Mouse (Mus musculus) activated CD4-positive, CD25-positive, alpha-beta regulatory T cell, adult 4 months (primary cell): Measurements from ENCODE around the gene Crlf2. TPM values are rescaled to one million over a fixed set of nuclear protein-coding genes. Genes with fewer than 3 reads are reported as not detected.

Source experiments
- ATAC-seq: one replicate; pipeline ENCODE4 v1.8.0; 2017
- polyA plus RNA-seq, 2 experiments: library from polyadenylated mRNA; unstranded; fragments of 100-300 nt; shearing (Covaris generic); gene quantifications; one replicate each; pipeline ENCODE4 v1.2.1; 2017

Crlf2 gene
- polyA plus RNA-seq, 2 experiments from 2014 or later: 7.7 to 9.8 TPM

DNA sequence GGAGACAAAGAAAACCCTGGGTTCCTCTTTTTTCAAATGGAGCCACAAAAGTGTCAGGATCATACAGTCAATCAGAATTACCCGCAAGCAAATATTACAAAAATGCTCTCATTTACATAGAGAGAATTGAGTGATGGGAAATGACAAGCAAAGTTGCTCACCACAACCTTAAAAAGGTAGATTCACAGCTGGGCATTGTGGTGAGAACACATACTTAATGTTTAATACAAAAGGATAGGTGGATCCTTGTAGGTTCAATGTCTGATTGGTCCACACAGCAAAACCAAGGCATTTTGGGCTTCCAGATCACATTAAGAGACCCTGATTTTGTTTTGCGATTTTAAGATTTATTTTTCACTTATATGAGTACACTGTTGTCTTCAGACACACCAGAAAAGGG, 11.7 kb downstream of the Crlf2 start:
- ATAC-seq: no peak

DNA sequence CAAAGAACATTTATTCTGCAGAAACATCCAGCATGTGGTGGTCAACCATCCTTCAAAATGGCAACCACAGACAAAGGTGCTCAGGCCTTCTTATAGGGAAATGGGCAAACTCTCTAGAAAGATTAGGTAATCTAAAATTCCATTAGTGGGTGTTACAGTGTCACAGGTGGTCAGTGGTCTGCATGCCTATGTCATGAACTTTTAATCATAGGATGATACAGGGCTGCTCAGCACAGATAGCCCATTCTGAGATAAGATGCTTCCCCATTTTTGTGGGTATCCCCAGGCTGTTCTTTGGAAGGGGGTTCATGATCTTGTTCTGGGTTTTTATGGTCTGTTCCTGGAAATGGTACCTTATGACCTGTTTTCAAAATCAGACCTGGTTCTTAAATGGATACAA, 49.1 kb downstream of the Crlf2 start:
- ATAC-seq: no peak

DNA sequence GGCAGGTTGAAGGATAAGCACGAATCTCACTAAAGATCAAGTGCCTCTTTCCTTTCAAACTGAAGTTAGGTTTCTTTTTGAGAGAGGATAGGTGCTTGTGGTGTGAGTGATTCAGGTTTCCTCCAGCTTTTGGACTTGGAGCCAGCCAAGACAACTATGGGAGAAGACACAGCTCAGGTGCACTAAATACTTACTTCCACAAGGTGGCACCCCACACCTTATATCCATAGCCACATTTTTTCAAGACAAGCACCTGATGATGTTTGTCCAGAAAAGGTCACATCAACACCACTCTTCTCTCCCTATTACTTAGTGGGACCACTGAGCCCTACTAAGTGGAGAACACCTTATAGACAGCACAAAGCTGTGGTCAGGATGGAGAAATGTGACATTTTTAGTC, 52.1 kb downstream of the Crlf2 start:
- ATAC-seq: peak; percentile 57

Other genes with a start within 250 kb of the Crlf2 start
- not detected for gene Vmn2r16, start 228.8 kb downstream of the Crlf2 start, polyA plus RNA-seq
- not detected for gene Vmn2r17, start 139.3 kb downstream of the Crlf2 start, polyA plus RNA-seq
- gene 5430403G16Rik, start 132.0 kb upstream of the Crlf2 start, polyA plus RNA-seq: 10 to 100 TPM in 1 of 2 experiments, 1 to 10 TPM in 1; 8.3 to 10.8 TPM
- 10 to 100 TPM; 11.6 to 29.7 TPM for gene 4930522L14Rik, start 192.9 kb upstream of the Crlf2 start, polyA plus RNA-seq